Mouse (Mus musculus) thymus, adult 2 months (tissue): ENCODE data around the gene Gmeb1. TPM values are rescaled to one million over a fixed set of nuclear protein-coding genes. Genes with fewer than 3 reads are reported as not detected.
A peak's percentile ranks its signal among the peaks of the same experiment; 100 is the strongest.

ENCODE experiments used
- DNase-seq: peaks from one replicate; pipeline ENCODE4 v3.0.0; 2021
- H3K27ac ChIP-seq: fragments of 200-500 bp; 2 replicates; pipeline ENCODE4 v1.5.1; 2012; ENCODE audit warnings: low read length, control low read depth; ENCODE audit not compliant: control insufficient read depth, insufficient read depth
- H3K27me3 ChIP-seq: fragments of 200-500 bp; 2 replicates; pipeline ENCODE4 v1.6.1; 2012; ENCODE audit warnings: mild to moderate bottlenecking, low read length, moderate library complexity, mixed read lengths; ENCODE audit not compliant: control insufficient read depth, insufficient read depth
- H3K36me3 ChIP-seq: fragments of 200-500 bp; 2 replicates; pipeline ENCODE4 v1.6.1; 2012; ENCODE audit warnings: mild to moderate bottlenecking, low read length, moderate library complexity; ENCODE audit not compliant: control insufficient read depth, insufficient read depth
- H3K4me1 ChIP-seq: fragments of 200-500 bp; replicated peaks from 2 replicates; pipeline ENCODE4 v1.6.1; 2012; ENCODE audit warnings: low read length; ENCODE audit not compliant: control insufficient read depth, insufficient read depth
- H3K4me3 ChIP-seq: fragments of 200-500 bp; 2 replicates; pipeline ENCODE4 v1.5.1; 2012; ENCODE audit warnings: mild to moderate bottlenecking, low read length, control low read depth, moderate library complexity; ENCODE audit not compliant: control insufficient read depth, insufficient read depth
- CTCF ChIP-seq: fragments of 200-500 bp; IDR thresholded peaks from 2 replicates; pipeline ENCODE4 v1.5.1; 2012; ENCODE audit warnings: mild to moderate bottlenecking, control low read depth, low read length, moderate library complexity, borderline replicate concordance; ENCODE audit not compliant: control insufficient read depth, poor library complexity, insufficient read depth; ENCODE audit errors: extremely low read depth
- POLR2A ChIP-seq: fragments of 200-500 bp; IDR thresholded peaks from 2 replicates; pipeline ENCODE4 v1.6.1; 2012; ENCODE audit warnings: mild to moderate bottlenecking, low read length, control low read depth, moderate library complexity; ENCODE audit not compliant: control insufficient read depth, poor library complexity, insufficient read depth; ENCODE audit errors: extremely low read depth
- WGBS: fragments of 180-500 bp; shearing (Covaris S2); methylation state at CpG from one replicate; pipeline ENCODE4 v1.1.7; 2018; 5-methylcytosine and 5-hydroxymethylcytosine counted together
- polyA plus RNA-seq: library from polyadenylated mRNA; depleted of rRNA; stranded (reverse); fragments of >200 nt; gene quantifications from 2 replicates; pipeline ENCODE4 v1.2.3, GENCODE M21; 2012

The Gmeb1 gene
- polyA plus RNA-seq, 1 experiment = 47.5 TPM

- Histone ChIP-seq H3K4me3 (peak overlapping the region; percentile 89), H3K36me3 (no peaks in the 10 kb centered on the region), H3K27ac (peak overlapping the region; percentile 90), H3K27me3 (no peaks in the 10 kb centered on the region), H3K4me1 (peaks cover 5% of the 10 kb centered on the region)
- WGBS = under 1% methylated on average over 43 of the region's 64 CpGs
- DNase-seq = peak; percentile 46
- 0 out of 2 replicates have a peak, but pooled peaks have one; percentile 13 for TF ChIP-seq CTCF
- no peak; the same call in 1 of the 2 replicates for TF ChIP-seq POLR2A
These were observed 710 bp downstream of the Gmeb1 start for GRCm38 (mm10) chr4:132260404-132261379.

- Histone ChIP-seq H3K27me3 (no peaks in the 10 kb centered on the region), H3K36me3 (no peaks in the 10 kb centered on the region), H3K27ac (no peak overlapping the region), H3K4me1 (peaks cover 5% of the 10 kb centered on the region), H3K4me3 (no peak overlapping the region)
- no peak for TF ChIP-seq POLR2A
- TF ChIP-seq CTCF = no peak
- DNase-seq = no peak
- WGBS = 63% methylated on average over 4 of the region's 4 CpGs
These were observed 2.2 kb downstream of the Gmeb1 start for GRCm38 (mm10) chr4:132259248-132259647.

GRCm38 (mm10) chr4:132256384-132256783 lies 5.0 kb downstream of the Gmeb1 start:
- Histone ChIP-seq H3K4me3 (no peak overlapping the region), H3K27me3 (no peaks in the 10 kb centered on the region), H3K27ac (peak overlapping the region; percentile 19; the same call in 1 of the 2 replicates), H3K4me1 (no peaks in the 10 kb centered on the region), H3K36me3 (peaks cover under 1% of the 10 kb centered on the region)
- TF ChIP-seq CTCF (no peak), POLR2A (no peak)
- 94% methylated on average over 3 of the region's 3 CpGs for WGBS
- DNase-seq = no peak

GRCm38 (mm10) chr4:132254986-132255385 lies 6.4 kb downstream of the Gmeb1 start:
- TF ChIP-seq CTCF = no peak
- no peak overlapping the region for H3K27ac ChIP-seq
- H3K27me3 ChIP-seq = no peaks in the 10 kb centered on the region
- H3K36me3 ChIP-seq = peaks cover 14% of the 10 kb centered on the region
- H3K4me1 ChIP-seq = no peaks in the 10 kb centered on the region
- 92% methylated on average over 3 of the region's 3 CpGs for WGBS
- DNase-seq = no peak
- H3K4me3 ChIP-seq = no peak overlapping the region

- TF ChIP-seq POLR2A = no peak
- TF ChIP-seq CTCF = no peak
- peaks cover 25% of the 10 kb centered on the region for H3K36me3 ChIP-seq
- DNase-seq = no peak
- no peaks in the 10 kb centered on the region for H3K4me1 ChIP-seq
- WGBS = 89% methylated on average over 2 of the region's 2 CpGs
- H3K4me3 ChIP-seq = no peak overlapping the region
- H3K27ac ChIP-seq = no peak overlapping the region
- H3K27me3 ChIP-seq = no peaks in the 10 kb centered on the region
These were observed 7.8 kb downstream of the Gmeb1 start for GRCm38 (mm10) chr4:132253622-132254021.

- DNase-seq = no peak
- Histone ChIP-seq H3K27me3 (no peaks in the 10 kb centered on the region), H3K27ac (no peak overlapping the region), H3K4me1 (no peaks in the 10 kb centered on the region), H3K4me3 (no peak overlapping the region), H3K36me3 (peaks cover 25% of the 10 kb centered on the region)
- 95% methylated on average over 8 of the region's 8 CpGs for WGBS
- TF ChIP-seq CTCF = no peak
- no peak for TF ChIP-seq POLR2A
These were observed 8.3 kb downstream of the Gmeb1 start for GRCm38 (mm10) chr4:132253128-132253527.

- no peak for TF ChIP-seq CTCF
- no peak for TF ChIP-seq POLR2A
- no peak for DNase-seq
- H3K27ac ChIP-seq = no peak overlapping the region
- WGBS = 83% methylated on average over 9 of the region's 9 CpGs
- no peaks in the 10 kb centered on the region for H3K27me3 ChIP-seq
- H3K4me3 ChIP-seq = no peak overlapping the region
- no peaks in the 10 kb centered on the region for H3K4me1 ChIP-seq
- H3K36me3 ChIP-seq = peaks cover 25% of the 10 kb centered on the region
These were observed 9.8 kb downstream of the Gmeb1 start for GRCm38 (mm10) chr4:132251596-132251995.
